Mouse (Mus musculus) megakaryocyte, embryonic 14.5 days (primary cell): ENCODE results near the gene Unc5a.

Source experiments
- FLI1 ChIP-seq: IDR thresholded peaks from 2 replicates; pipeline ENCODE4 v1.6.1; 2012; ENCODE audit warnings: low read length, inconsistent platforms, mixed read lengths
- GATA1 ChIP-seq: IDR thresholded peaks from 3 replicates; pipeline ENCODE4 v1.6.1; 2012; ENCODE audit warnings: mixed read lengths, low read length, inconsistent platforms, borderline replicate concordance

DNA sequence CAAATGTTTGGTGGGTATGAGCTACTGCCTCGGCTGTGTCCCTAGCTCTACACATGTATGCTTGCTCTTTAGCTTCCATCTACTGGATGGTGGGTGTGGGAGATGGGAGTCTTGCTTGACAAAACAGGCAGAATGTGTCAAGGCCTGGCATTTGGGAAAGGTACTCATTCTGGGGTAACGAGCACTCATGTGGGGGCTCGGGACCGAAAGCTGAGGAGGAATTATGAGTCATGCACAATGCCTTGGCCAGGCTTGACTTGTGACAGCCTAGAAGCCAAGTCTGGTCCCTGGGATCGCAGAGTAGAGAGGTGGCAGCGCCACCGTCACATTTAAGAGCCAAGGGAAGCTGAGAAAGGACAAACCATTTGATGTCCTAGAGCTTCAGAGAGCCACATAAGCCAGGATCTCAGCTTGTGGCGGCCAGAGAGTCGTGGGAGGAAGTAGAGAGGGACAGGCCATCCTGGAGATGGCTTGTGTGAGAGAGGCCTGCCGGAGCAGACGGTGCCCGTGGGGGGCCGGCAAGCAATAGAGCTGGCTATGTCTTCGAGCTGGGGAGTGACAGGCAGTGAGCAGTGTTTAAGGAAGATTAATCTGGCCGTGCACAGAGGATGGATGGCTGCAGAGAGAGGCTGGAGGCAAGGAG lies 10.0 kb downstream of the Unc5a start:
- TF ChIP-seq FLI1 (no peak), GATA1 (no peak)
